Mouse (Mus musculus): Measurements from ENCODE around the gene Vmn1r125.
"Not testable (repeated sequence)": the region's sequence is repeated elsewhere in the genome, so short reads cannot be mapped to it uniquely, and the experiment has no call there.

DNA sequence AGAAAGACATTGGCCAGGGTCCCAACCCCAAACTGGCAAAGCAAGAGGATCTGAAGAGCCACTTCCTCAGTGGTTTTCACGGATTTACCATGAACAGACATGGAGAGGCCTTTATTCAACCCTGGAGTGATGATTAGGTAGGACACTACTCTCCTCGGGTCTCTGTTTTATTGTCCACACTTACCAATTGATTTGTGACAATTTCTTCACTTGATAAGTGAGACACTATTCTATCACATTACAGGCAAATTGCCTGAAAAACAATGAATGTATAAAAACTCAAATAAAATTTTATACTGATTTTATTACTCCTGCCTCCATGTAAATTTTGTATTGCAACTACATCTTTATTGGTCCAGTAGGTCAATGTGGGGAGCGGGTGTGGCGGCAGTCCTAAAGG is 11.5 kb upstream of the Vmn1r125 start, which contains the start of gene Vmn1r124:
- TF ChIP-seq FLI1 (IDR thresholded peaks at IDR 0.05; ENCODE audit: low read length); GATA1 (IDR thresholded peaks at IDR 0.05; ENCODE audit: borderline replicate concordance, low read length): not testable (repeated sequence)
